Mouse (Mus musculus) bone marrow macrophage, adult 2 months (primary cell): Measurements from ENCODE around the gene Pawr. TPM values are rescaled to one million over a fixed set of nuclear protein-coding genes. Genes with fewer than 3 reads are reported as not detected.

Experiments
- H3K27ac ChIP-seq: 2 replicates; pipeline ENCODE4 v1.5.1; 2012; ENCODE audit warnings: low read depth, low read length; ENCODE audit not compliant: insufficient read depth
- H3K4me1 ChIP-seq: 2 replicates; pipeline ENCODE4 v1.6.1; 2012; ENCODE audit warnings: low read length; ENCODE audit not compliant: control insufficient read depth, insufficient read depth
- H3K4me3 ChIP-seq: 2 replicates; pipeline ENCODE4 v1.5.1; 2012; ENCODE audit warnings: mild to moderate bottlenecking, low read length, moderate library complexity; ENCODE audit not compliant: insufficient read depth
- CTCF ChIP-seq: IDR thresholded peaks from 2 replicates; pipeline ENCODE4 v1.5.1; 2012; ENCODE audit warnings: low read depth, mild to moderate bottlenecking, low read length, moderate library complexity
- POLR2A ChIP-seq: IDR thresholded peaks from 2 replicates; pipeline ENCODE4 v1.6.1; 2012; ENCODE audit warnings: mild to moderate bottlenecking, low read depth, low read length, borderline replicate concordance
- polyA plus RNA-seq: library from polyadenylated mRNA; stranded (reverse); fragments of >200 nt; gene quantifications from 2 replicates; pipeline ENCODE4 v1.2.4, GENCODE M21; 2012; ENCODE audit not compliant: missing spikeins, insufficient read depth, insufficient read length

Pawr gene
- polyA plus RNA-seq, result 0.64 TPM in 1 of 2 replicates, not detected in the other

DNA sequence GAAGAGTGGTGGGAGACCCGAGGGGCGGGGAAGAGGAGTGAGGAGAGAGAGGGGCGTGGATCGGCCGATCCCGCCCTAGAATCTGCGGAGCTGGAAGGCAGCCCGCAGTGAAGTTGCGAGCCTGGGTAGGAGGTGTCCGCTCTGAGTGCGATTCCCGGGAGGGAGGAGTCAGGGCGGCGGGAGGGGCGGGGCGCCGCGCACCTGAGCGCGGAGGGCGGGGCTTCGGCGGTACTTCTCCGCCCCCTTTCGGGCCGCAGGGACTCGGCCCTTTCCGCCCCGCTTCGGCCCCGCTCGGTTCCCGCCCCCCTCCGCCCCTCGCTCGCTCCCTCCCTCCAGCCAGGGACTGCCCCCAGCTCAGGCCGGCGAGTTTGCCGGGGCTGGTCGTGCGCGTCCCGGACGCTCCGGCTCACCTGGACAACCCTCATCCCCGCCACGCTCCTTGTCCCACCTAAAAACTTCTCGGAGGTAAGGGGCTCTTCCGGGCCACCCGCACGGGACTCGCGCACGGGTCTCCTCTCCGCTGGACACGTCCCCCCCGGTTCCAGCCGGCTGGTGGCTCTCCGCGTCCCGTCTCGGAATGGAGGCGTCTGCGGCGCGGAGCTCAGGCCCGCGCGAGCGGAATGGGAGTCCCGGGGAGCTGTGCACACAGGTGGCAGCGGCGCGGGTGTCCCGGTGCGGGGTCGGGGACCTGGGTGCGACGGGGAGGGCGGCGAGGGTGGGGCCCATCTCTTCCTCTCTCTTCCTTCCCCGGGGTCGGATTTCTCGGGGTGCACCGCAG is at the start of gene Pawr:
Gene Pawr, plus strand, starts transcription at position 338 of the 778 bp plus-strand sequence.
- no peak within 1 kb of the TSS for H3K27ac ChIP-seq
- H3K4me3 ChIP-seq, result peak within 1 kb of the TSS; percentile 54
- no peaks in the 10 kb centered on the region for H3K4me1 ChIP-seq
- TF ChIP-seq POLR2A (no peak), CTCF (no peak)

DNA sequence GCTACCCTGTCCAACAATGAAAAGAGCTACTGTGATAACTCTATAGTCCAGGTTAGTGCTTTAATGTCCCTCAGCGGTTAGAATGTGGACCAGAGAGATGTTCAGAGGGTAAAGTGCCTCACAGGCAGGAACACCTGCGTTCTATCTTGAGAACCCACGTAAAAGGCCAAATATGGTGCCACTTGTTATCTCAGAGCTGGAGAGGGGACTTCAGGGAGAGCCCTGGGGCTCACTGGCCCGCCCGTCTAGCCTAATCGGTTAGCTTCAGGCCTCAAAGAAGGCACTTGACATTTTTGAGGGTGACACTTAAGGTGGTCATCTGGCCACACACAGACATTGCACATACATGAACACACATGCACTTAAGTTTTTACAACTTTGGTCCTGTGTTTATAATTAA is 49.6 kb upstream of the Pawr start:
- no peak overlapping the region for H3K4me3 ChIP-seq
- no peak overlapping the region for H3K27ac ChIP-seq
- TF ChIP-seq CTCF, result no peak
- TF ChIP-seq POLR2A, result no peak
- no peaks in the 10 kb centered on the region for H3K4me1 ChIP-seq

DNA sequence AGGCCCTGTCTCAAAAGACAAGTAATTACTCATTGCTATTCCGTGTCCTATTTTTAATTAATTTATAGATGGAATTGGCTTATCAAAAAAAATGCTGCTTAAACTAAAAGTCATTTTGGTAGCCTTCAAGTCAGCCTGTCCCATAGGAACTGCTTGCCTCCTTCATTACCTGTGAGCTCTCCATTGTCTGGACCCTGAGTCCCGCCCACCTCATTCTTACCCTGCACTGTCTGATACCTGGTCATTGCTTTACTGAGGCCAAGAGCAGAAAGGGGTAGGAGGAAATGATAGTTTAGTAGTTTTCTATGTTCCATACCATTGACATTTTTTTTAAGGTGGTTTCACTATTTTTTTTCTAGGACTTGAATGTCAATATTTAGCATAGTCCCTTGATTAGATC is 48.5 kb upstream of the Pawr start:
- H3K27ac ChIP-seq, result no peak overlapping the region
- H3K4me3 ChIP-seq, result no peak overlapping the region
- H3K4me1 ChIP-seq, result no peaks in the 10 kb centered on the region
- TF ChIP-seq CTCF, result no peak
- no peak for TF ChIP-seq POLR2A

DNA sequence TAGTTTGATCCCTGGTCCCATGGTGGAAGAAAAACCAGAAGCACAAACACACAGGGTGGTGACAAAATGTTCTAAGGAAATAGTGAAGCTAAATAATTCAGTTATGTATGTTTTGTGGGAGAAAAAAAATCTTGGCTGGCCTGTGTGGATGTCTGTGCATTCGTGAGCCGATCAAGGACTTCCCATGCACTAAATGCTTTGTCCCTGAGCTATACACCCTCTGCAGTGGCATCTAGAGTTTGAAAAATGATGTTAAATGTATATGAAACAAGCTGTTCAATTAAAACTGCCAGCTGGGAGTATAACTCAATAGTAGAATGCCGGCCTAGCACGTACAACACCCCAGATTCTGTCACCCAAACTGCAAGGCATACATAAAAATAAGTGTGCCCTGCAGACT is 48.1 kb upstream of the Pawr start:
- H3K27ac ChIP-seq, result no peak overlapping the region
- H3K4me1 ChIP-seq, result no peaks in the 10 kb centered on the region
- H3K4me3 ChIP-seq, result no peak overlapping the region
- TF ChIP-seq CTCF, result no peak
- TF ChIP-seq POLR2A, result no peak

DNA sequence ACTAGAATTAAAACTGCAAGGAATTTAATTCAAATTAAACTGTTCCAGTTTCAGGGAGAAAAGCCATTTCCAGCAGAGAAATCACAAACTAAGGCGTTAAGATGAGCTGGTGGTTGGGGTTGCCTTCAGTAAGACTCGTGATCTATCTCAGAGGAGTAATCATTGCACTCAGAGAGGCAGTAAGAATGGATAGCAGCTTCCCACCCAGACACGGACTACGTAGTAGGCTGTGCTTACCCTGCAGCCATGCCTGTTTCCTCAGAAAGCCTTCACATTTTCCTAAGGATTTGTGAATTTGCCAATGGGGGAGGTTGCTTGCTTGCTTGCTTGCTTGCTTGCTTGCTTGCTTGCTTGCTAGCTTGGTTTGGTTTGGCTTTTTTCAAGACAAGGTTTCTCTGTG is 47.5 kb upstream of the Pawr start:
- no peak overlapping the region for H3K4me3 ChIP-seq
- no peak overlapping the region for H3K27ac ChIP-seq
- TF ChIP-seq POLR2A (no peak), CTCF (no peak)
- H3K4me1 ChIP-seq, result no peaks in the 10 kb centered on the region

DNA sequence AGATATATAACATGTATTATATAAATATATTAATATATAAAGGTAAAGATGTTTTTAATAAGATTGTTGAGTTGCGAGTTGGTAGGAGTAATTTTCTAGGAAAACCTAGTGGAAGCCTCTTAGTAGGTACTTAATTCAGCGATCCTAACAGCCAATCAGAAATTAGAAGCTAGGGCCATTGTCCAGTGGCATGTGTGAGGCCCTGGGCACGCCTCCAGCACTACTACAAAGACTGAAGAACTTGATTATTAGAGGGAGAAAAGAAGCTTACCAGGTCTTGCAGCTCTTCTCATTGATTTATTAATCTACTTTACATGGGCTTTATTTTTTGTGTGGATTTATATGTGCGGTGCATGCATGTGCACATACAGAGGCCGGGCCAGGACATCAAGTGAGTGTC is 46.9 kb upstream of the Pawr start:
- Histone ChIP-seq H3K4me1 (no peaks in the 10 kb centered on the region), H3K4me3 (no peak overlapping the region), H3K27ac (no peak overlapping the region)
- TF ChIP-seq CTCF, result no peak
- no peak for TF ChIP-seq POLR2A

DNA sequence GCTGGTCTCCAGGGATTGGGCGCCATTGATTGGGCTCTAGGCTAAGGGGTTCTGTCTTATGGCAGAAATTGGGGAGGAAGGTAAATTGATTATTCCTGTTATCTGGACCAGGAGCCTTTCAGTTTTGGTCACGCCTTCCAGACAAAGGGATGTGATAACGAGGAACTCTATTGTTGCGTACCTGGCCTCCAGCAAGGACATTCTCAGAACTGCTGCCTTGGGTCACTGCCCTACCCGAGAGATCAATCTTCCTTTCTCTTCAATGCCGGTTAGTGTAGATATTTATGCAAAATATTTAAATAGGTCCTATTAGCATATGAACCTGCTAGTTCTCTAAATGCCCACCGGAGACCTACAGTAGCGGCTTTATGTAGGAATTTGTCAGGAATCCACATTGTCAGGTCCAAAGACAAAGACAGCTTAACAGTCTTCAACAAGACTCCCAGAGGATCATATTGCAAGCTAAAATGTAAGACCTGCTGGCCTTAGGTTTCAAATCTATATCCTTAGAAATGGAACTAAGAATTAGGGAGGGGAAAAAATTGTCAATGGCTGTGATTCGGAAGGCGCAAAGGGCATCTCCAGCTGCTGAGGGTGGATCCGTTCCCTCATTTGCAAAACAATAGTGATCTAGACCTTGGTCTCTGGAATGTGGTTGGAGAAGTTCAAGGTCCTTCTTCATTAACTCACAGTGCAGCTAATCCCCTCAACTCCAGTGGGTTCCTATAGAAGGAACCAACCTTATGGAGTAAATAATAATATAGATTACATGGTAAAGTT is 45.1 kb upstream of the Pawr start:
- Histone ChIP-seq H3K4me3 (no peak overlapping the region), H3K4me1 (no peaks in the 10 kb centered on the region), H3K27ac (no peak overlapping the region)
- TF ChIP-seq POLR2A, result no peak
- TF ChIP-seq CTCF, result no peak

DNA sequence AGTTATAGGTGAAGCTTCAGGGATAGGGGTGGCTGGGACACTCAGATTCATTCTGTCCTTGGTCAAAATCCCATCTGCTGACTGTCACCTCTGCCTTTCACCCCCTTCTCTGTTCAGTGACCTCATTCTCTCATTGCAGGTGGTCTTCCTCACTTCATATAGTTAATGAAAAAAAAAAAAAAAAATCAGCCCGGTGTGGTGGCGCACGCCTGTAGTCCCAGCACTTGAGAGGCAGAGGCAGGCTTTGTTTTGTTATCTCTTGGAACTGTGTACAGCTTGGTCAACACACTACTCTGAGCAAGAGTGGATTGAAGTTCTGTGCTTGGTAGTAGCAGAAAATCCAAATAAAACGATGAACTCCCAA is 44.5 kb upstream of the Pawr start:
- TF ChIP-seq POLR2A, result no peak
- TF ChIP-seq CTCF, result no peak

DNA sequence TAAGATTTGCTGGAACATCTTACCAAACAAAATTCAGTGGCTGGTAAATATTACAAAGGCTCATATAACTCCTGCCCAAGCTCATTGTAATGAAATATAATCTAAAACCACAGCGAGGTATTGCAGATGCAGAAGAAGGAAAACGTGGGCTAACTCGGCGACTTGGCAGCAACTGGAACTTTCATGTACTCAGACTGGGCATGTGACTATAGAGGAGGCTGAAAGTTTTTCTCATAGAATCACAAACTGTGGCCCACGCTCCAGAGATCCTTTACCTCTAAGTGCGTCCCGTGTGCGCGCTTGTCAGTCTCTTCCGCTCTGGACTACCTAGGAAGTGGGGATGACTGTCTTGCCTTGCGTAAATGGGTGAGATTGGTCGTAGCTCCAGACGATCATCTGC is 41.9 kb upstream of the Pawr start:
- H3K27ac ChIP-seq, result no peak overlapping the region
- no peak overlapping the region for H3K4me3 ChIP-seq
- no peak for TF ChIP-seq POLR2A
- TF ChIP-seq CTCF, result no peak
- no peaks in the 10 kb centered on the region for H3K4me1 ChIP-seq

More for the DNA sequence above, 44.5 kb upstream of the Pawr start:
- H3K4me1 ChIP-seq, result no peaks in the 10 kb centered on the region
- no peak overlapping the region for H3K4me3 ChIP-seq
- H3K27ac ChIP-seq, result no peak overlapping the region

DNA sequence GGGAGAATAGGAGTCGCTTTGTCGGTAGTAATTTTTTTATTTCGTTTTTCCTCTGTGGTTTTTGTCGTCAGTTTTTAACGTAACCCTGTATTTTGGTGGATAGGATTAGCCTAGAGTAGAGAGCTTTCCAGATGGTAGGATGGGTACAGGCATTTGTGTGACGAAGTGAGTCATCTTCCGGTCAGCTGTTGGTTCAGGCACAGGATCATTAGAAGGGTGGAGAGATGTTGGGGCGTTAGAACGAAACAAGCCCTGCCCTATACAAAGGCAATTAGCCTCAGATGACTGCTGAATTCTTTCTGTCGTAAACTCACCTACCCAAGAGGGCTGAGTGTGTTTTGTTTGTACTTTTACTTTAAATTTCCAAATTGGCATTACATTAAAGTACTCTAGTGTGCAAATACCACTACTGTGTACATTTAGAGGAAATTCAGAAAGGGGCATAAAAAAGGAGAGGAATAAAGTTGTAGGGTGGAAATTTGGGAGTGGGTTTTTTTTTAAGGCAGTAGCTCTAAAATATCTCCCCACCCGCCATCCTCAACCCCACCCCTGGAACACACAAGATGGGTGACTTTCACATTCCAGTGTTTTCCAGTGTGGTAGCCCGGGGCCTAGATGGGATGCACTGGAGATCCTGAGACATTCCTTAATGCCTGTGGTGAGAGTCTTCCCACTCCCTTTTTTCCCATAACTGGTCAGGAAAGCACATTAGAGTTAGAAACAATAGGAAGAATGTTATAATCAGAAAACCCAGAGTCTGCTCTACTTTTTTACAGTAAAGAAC is 40.0 kb upstream of the Pawr start:
- no peak for TF ChIP-seq CTCF
- TF ChIP-seq POLR2A, result no peak
- Histone ChIP-seq H3K4me1 (no peaks in the 10 kb centered on the region), H3K4me3 (no peak overlapping the region), H3K27ac (no peak overlapping the region)
